Mouse (Mus musculus) kidney, adult 2 months (tissue): ENCODE results near the gene Gpc6. TPM values are rescaled to one million over a fixed set of nuclear protein-coding genes. Genes with fewer than 3 reads are reported as not detected.

Experiments
- DNase-seq: peaks from one replicate; pipeline ENCODE4 v3.0.0; 2021
- H3K27ac ChIP-seq: fragments of 200-500 bp; 2 replicates; pipeline ENCODE4 v1.5.1; 2012; ENCODE audit warnings: low read depth, low read length, control low read depth, inconsistent platforms; ENCODE audit not compliant: insufficient read depth
- H3K27me3 ChIP-seq: fragments of 200-500 bp; replicated peaks from 2 replicates; pipeline ENCODE4 v1.6.1; 2012; ENCODE audit warnings: mild to moderate bottlenecking, moderate library complexity, low read length, inconsistent platforms; ENCODE audit not compliant: control insufficient read depth, insufficient read depth
- H3K36me3 ChIP-seq: fragments of 200-500 bp; 2 replicates; pipeline ENCODE4 v1.6.1; 2012; ENCODE audit warnings: mild to moderate bottlenecking, moderate library complexity, low read length, inconsistent platforms; ENCODE audit not compliant: control insufficient read depth, insufficient read depth
- H3K4me1 ChIP-seq: fragments of 200-500 bp; 2 replicates; pipeline ENCODE4 v1.6.1; 2011; ENCODE audit warnings: low read length; ENCODE audit not compliant: control insufficient read depth, insufficient read depth
- H3K4me3 ChIP-seq: fragments of 200-500 bp; 2 replicates; pipeline ENCODE4 v1.5.1; 2011; ENCODE audit warnings: mild to moderate bottlenecking, low read depth, low read length, control low read depth; ENCODE audit not compliant: insufficient read depth
- CTCF ChIP-seq: fragments of 200-500 bp; conservative IDR thresholded peaks from 2 replicates; pipeline ENCODE4 v1.5.1; 2011; ENCODE audit warnings: low read depth, mild to moderate bottlenecking, control low read depth, low read length, moderate library complexity, mixed read lengths; ENCODE audit not compliant: insufficient read depth, insufficient read length
- POLR2A ChIP-seq: fragments of 200-500 bp; IDR thresholded peaks from one replicate; pipeline ENCODE4 v1.6.1; 2011; ENCODE audit warnings: low read depth, low read length, control low read depth
- WGBS: fragments of 180-500 bp; shearing (Covaris S2); methylation state at CpG from one replicate; pipeline ENCODE4 v1.1.7; 2018; 5-methylcytosine and 5-hydroxymethylcytosine counted together
- polyA plus RNA-seq: library from polyadenylated mRNA; depleted of rRNA; stranded (reverse); fragments of >200 nt; gene quantifications from 2 replicates; pipeline ENCODE4 v1.2.3, GENCODE M21; 2012; rRNA removed

Gpc6 gene
- 3.4 and 3.8 TPM in 2 replicates for polyA plus RNA-seq

- Histone ChIP-seq H3K4me1 (no peaks in the 10 kb centered on the region), H3K27me3 (no peaks in the 10 kb centered on the region), H3K4me3 (peak within 1 kb of the TSS; percentile 58), H3K36me3 (no peaks in the 10 kb centered on the region), H3K27ac (no peak within 1 kb of the TSS)
- WGBS: 3% methylated on average over 38 of the region's 38 CpGs
- peak; percentile 78 for DNase-seq
- TF ChIP-seq POLR2A (no peak), CTCF (no peak)
These were observed at the start of gene Gpc6 for GRCm38 (mm10) chr14:116924876-116925601. Gene Gpc6, plus strand, starts transcription at chr14:116925315.

- H3K4me1 ChIP-seq: no peaks in the 10 kb centered on the region
- no peak overlapping the region for H3K4me3 ChIP-seq
- no peak for TF ChIP-seq POLR2A
- TF ChIP-seq CTCF: no peak
- no peaks in the 10 kb centered on the region for H3K36me3 ChIP-seq
- H3K27me3 ChIP-seq: no peaks in the 10 kb centered on the region
- no peak for DNase-seq
- WGBS: 40% methylated on average over 7 of the region's 7 CpGs
- H3K27ac ChIP-seq: no peak overlapping the region
These were observed 42.6 kb upstream of the Gpc6 start for GRCm38 (mm10) chr14:116882480-116883044.

GRCm38 (mm10) chr14:116894316-116894715, 30.8 kb upstream of the Gpc6 start:
- no peaks in the 10 kb centered on the region for H3K36me3 ChIP-seq
- TF ChIP-seq POLR2A (no peak), CTCF (no peak)
- H3K4me3 ChIP-seq: no peak overlapping the region
- no peaks in the 10 kb centered on the region for H3K27me3 ChIP-seq
- no peak overlapping the region for H3K27ac ChIP-seq
- H3K4me1 ChIP-seq: no peaks in the 10 kb centered on the region
- DNase-seq: no peak
- WGBS: 20% methylated on average over 3 of the region's 3 CpGs

- no peak overlapping the region for H3K4me3 ChIP-seq
- no peaks in the 10 kb centered on the region for H3K4me1 ChIP-seq
- no peaks in the 10 kb centered on the region for H3K27me3 ChIP-seq
- no peak overlapping the region for H3K27ac ChIP-seq
- no peak for DNase-seq
- no peak for TF ChIP-seq CTCF
- TF ChIP-seq POLR2A: no peak
- WGBS: 43% methylated on average over 1 of the region's 1 CpGs
- no peaks in the 10 kb centered on the region for H3K36me3 ChIP-seq
These were observed 27.1 kb upstream of the Gpc6 start for GRCm38 (mm10) chr14:116897971-116898370.

- WGBS: 59% methylated on average over 1 of the region's 1 CpGs
- H3K27me3 ChIP-seq: no peaks in the 10 kb centered on the region
- DNase-seq: no peak
- H3K4me1 ChIP-seq: no peaks in the 10 kb centered on the region
- H3K27ac ChIP-seq: no peak overlapping the region
- no peaks in the 10 kb centered on the region for H3K36me3 ChIP-seq
- no peak overlapping the region for H3K4me3 ChIP-seq
- TF ChIP-seq CTCF (no peak), POLR2A (no peak)
These were observed 13.3 kb upstream of the Gpc6 start for GRCm38 (mm10) chr14:116911768-116912167.

- no peak for DNase-seq
- Histone ChIP-seq H3K4me1 (no peaks in the 10 kb centered on the region), H3K27ac (no peak overlapping the region), H3K4me3 (no peak overlapping the region), H3K27me3 (no peaks in the 10 kb centered on the region), H3K36me3 (no peaks in the 10 kb centered on the region)
- 58% methylated on average over 6 of the region's 6 CpGs for WGBS
- TF ChIP-seq POLR2A (no peak), CTCF (no peak)
These were observed 8.2 kb upstream of the Gpc6 start for GRCm38 (mm10) chr14:116916874-116917273.

GRCm38 (mm10) chr14:116924266-116924665, 849 bp upstream of the Gpc6 start:
- Histone ChIP-seq H3K27ac (no peak overlapping the region), H3K4me3 (no peak overlapping the region), H3K27me3 (no peaks in the 10 kb centered on the region), H3K36me3 (no peaks in the 10 kb centered on the region), H3K4me1 (no peaks in the 10 kb centered on the region)
- TF ChIP-seq POLR2A (no peak), CTCF (no peak)
- 90% methylated on average over 2 of the region's 2 CpGs for WGBS
- no peak for DNase-seq
